Mouse (Mus musculus) liver, embryonic 14.5 days (tissue): Measurements from ENCODE around the gene Ceacam19.

Experiments
- CTCF ChIP-seq: IDR thresholded peaks from 2 replicates; pipeline ENCODE4 v1.5.1; 2016; ENCODE audit warnings: antibody characterized with exemption, low read depth, control low read depth
- EP300 ChIP-seq: IDR thresholded peaks from 2 replicates; pipeline ENCODE4 v1.6.1; 2016; ENCODE audit warnings: antibody characterized with exemption, low read depth

- TF ChIP-seq CTCF (peak; percentile 26), EP300 (no peak)
Measured at GRCm38 (mm10) chr7:19880754-19881153, 7.0 kb downstream of the Ceacam19 start.
